9 mouse cellular contexts compared by ENCODE assay signal in genomic region chr3:38045523-38045922, GRCm38 (mm10).
A peak's percentile ranks its signal among the peaks of the same experiment; 100 is the strongest.
DNase-seq lines count a peak whose midpoint lies in the region; ATAC-seq and TF ChIP-seq lines count a peak whose summit lies in the region.
"Had no signal": no experiment of that assay in that cellular context is flagged by ENCODE, and none has a peak within 500 bp of the region (broad histone marks: within the 10 kb centered on the region; RNA-seq: fewer than 3 reads in every experiment).

No protein-coding gene starts in this region.

- no peaks in the 10 kb centered on the region for H3K4me1 ChIP-seq in intestine, postnatal 0 days (replicated peaks; ENCODE audit: control insufficient read depth, insufficient read depth, low read length)
- peaks cover 13% of the 10 kb centered on the region for H3K4me1 ChIP-seq in intestine, embryonic 16.5 days (ENCODE audit: control insufficient read depth, insufficient read depth, low read length)
- peaks cover 17% of the 10 kb centered on the region for H3K4me1 ChIP-seq in lung, embryonic 14.5 days (ENCODE audit: insufficient read depth)
- H3K4me1 ChIP-seq in embryonic facial prominence, embryonic 14.5 days (ENCODE audit: control insufficient read depth, insufficient read depth, low read length), result peaks cover 3% of the 10 kb centered on the region; the same call in 1 of the 2 replicates

- no peak overlapping the region for H3K4me2 ChIP-seq in intestine, postnatal 0 days (replicated peaks; ENCODE audit: low read depth)
- H3K4me2 ChIP-seq in intestine, embryonic 16.5 days (ENCODE audit: low read depth, low read length), result no peak overlapping the region
- no peak overlapping the region for H3K4me2 ChIP-seq in lung, embryonic 14.5 days
- no peak overlapping the region for H3K4me2 ChIP-seq in embryonic facial prominence, embryonic 14.5 days (ENCODE audit: low read depth, low read length)
- H3K4me2 ChIP-seq: heart, embryonic 13.5 days had no signal

- ATAC-seq in intestine, postnatal 0 days, result no peak
- ATAC-seq in intestine, embryonic 16.5 days, result no peak
- no peak for ATAC-seq in lung, embryonic 14.5 days (ENCODE audit: insufficient read depth)
- ATAC-seq in embryonic facial prominence, embryonic 14.5 days (ENCODE audit: low read depth), result no peak

- TF ChIP-seq CTCF in intestine, postnatal 0 days (IDR thresholded peaks at IDR 0.05; ENCODE audit: low read depth), result peak; percentile 57
- peak; percentile 64 for TF ChIP-seq CTCF in lung, embryonic 14.5 days (IDR thresholded peaks at IDR 0.05; ENCODE audit: low read depth)

- H3K27ac ChIP-seq in intestine, postnatal 0 days (ENCODE audit: low read depth, low read length), result no peak overlapping the region
- H3K27ac ChIP-seq in intestine, embryonic 16.5 days (ENCODE audit: low read length), result no peak overlapping the region
- H3K27ac ChIP-seq in lung, embryonic 14.5 days (ENCODE audit: low read depth), result no peak overlapping the region
- H3K27ac ChIP-seq in embryonic facial prominence, embryonic 14.5 days (replicated peaks; ENCODE audit: low read depth, low read length), result no peak overlapping the region
- H3K27ac ChIP-seq: heart, embryonic 13.5 days had no signal

- no peaks in the 10 kb centered on the region for H3K9me3 ChIP-seq in intestine, postnatal 0 days (ENCODE audit: control insufficient read depth)
- H3K9me3 ChIP-seq in intestine, embryonic 16.5 days (ENCODE audit: control insufficient read depth, low read length), result no peaks in the 10 kb centered on the region
- H3K9me3 ChIP-seq in lung, embryonic 14.5 days (ENCODE audit: low read depth, low read length), result no peaks in the 10 kb centered on the region
- no peaks in the 10 kb centered on the region for H3K9me3 ChIP-seq in embryonic facial prominence, embryonic 14.5 days (ENCODE audit: control insufficient read depth, low read length)
- H3K9me3 ChIP-seq: heart, embryonic 13.5 days had no signal

- WGBS in intestine, postnatal 0 days, result 52% methylated on average over 6 of the region's 6 CpGs
- WGBS in intestine, embryonic 16.5 days, result 58% methylated on average over 6 of the region's 6 CpGs
- WGBS in lung, embryonic 14.5 days, result 43% methylated on average over 6 of the region's 6 CpGs
- 41% methylated on average over 6 of the region's 6 CpGs for WGBS in embryonic facial prominence, embryonic 14.5 days

- H3K27me3 ChIP-seq in intestine, postnatal 0 days (replicated peaks; ENCODE audit: control insufficient read depth, insufficient read depth, low read length), result no peaks in the 10 kb centered on the region
- no peaks in the 10 kb centered on the region for H3K27me3 ChIP-seq in intestine, embryonic 16.5 days (replicated peaks; ENCODE audit: control insufficient read depth, insufficient read depth, low read length)
- H3K27me3 ChIP-seq in lung, embryonic 14.5 days (ENCODE audit: insufficient read depth, low read length), result no peaks in the 10 kb centered on the region
- H3K27me3 ChIP-seq in embryonic facial prominence, embryonic 14.5 days (replicated peaks; ENCODE audit: control insufficient read depth, insufficient read depth, low read length), result no peaks in the 10 kb centered on the region

- H3K4me3 ChIP-seq in intestine, postnatal 0 days (ENCODE audit: low read depth, low read length), result no peak overlapping the region
- H3K4me3 ChIP-seq in intestine, embryonic 16.5 days (ENCODE audit: low read length), result no peak overlapping the region
- H3K4me3 ChIP-seq in lung, embryonic 14.5 days (ENCODE audit: low read depth, low read length), result no peak overlapping the region
- H3K4me3 ChIP-seq in embryonic facial prominence, embryonic 14.5 days (ENCODE audit: low read depth, low read length), result no peak overlapping the region
- H3K4me3 ChIP-seq: heart, embryonic 13.5 days had no signal

- H3K9ac ChIP-seq in intestine, postnatal 0 days (ENCODE audit: low read depth, low read length), result no peak overlapping the region
- H3K9ac ChIP-seq in intestine, embryonic 16.5 days (ENCODE audit: low read depth, low read length), result no peak overlapping the region
- no peak overlapping the region for H3K9ac ChIP-seq in lung, embryonic 14.5 days
- H3K9ac ChIP-seq in embryonic facial prominence, embryonic 14.5 days (ENCODE audit: low read depth, low read length), result no peak overlapping the region
- H3K9ac ChIP-seq: heart, embryonic 13.5 days had no signal

- DNase-seq in cerebellum, postnatal 10 days, result peak; percentile 66 to 74
- no peak for DNase-seq in cerebellum, adult 8-10 months
- DNase-seq in lung, embryonic 14.5 days, result peak; percentile 73
- no peak for DNase-seq in lung, postnatal 36 days
- peak; percentile 30 for DNase-seq in embryonic facial prominence, embryonic 14.5 days (ENCODE audit: low spot score)
- DNase-seq in gastrocnemius, postnatal 10 days, result no peak

- H3K36me3 ChIP-seq in intestine, postnatal 0 days (ENCODE audit: control insufficient read depth, insufficient read depth), result no peaks in the 10 kb centered on the region
- no peaks in the 10 kb centered on the region for H3K36me3 ChIP-seq in intestine, embryonic 16.5 days (ENCODE audit: control insufficient read depth, insufficient read depth, low read length)
- H3K36me3 ChIP-seq in lung, embryonic 14.5 days (ENCODE audit: insufficient read depth), result no peaks in the 10 kb centered on the region
- H3K36me3 ChIP-seq in embryonic facial prominence, embryonic 14.5 days (ENCODE audit: control insufficient read depth, insufficient read depth, low read length), result no peaks in the 10 kb centered on the region
- H3K36me3 ChIP-seq: heart, embryonic 13.5 days had no signal

Comparison
In these comparisons a context has a peak if more than half of its experiments do, and no peak if none do; other contexts are left out.
1. DNase-seq: peak in cerebellum, postnatal 10 days (2 of 2), lung, embryonic 14.5 days (single experiment) and embryonic facial prominence, embryonic 14.5 days (single experiment); none in cerebellum, adult 8-10 months (single experiment), lung, postnatal 36 days (single experiment) and gastrocnemius, postnatal 10 days (single experiment).